Mouse (Mus musculus): ENCODE results near the gene Nutf2-ps1. TPM values are rescaled to one million over a fixed set of nuclear protein-coding genes. Genes with fewer than 3 reads are reported as not detected.

The Nutf2-ps1 gene
- total and polyA plus RNA-seq, 3 experiments: 50.8 to 509 (median 220) TPM

- no peak for TF ChIP-seq RAD21 (IDR thresholded peaks at IDR 0.05; ENCODE audit: low read depth, low read length)
- no peak for TF ChIP-seq MXI1 (IDR thresholded peaks at IDR 0.05; ENCODE audit: low read depth, low read length)
- TF ChIP-seq NELFE (IDR thresholded peaks at IDR 0.05; ENCODE audit: low read depth, low read length): no peak
- TF ChIP-seq UBTF (IDR thresholded peaks at IDR 0.05; ENCODE audit: low read depth, low read length): no peak
- no peak for TF ChIP-seq NRF1 (IDR thresholded peaks at IDR 0.05; ENCODE audit: low read depth, low read length)
- no peak for TF ChIP-seq JUND (conservative IDR thresholded peaks at IDR 0.05; ENCODE audit: low read depth, low read length)
- no peak for TF ChIP-seq POLR2AphosphoS2 (IDR thresholded peaks at IDR 0.05; ENCODE audit: low read depth, low read length)
- no peak for TF ChIP-seq BHLHE40 (IDR thresholded peaks at IDR 0.05; ENCODE audit: low read depth, low read length)
- TF ChIP-seq MEF2A (IDR thresholded peaks at IDR 0.05; ENCODE audit: borderline replicate concordance, low read depth, low read length): no peak
- no peak for TF ChIP-seq RCOR1 (conservative IDR thresholded peaks at IDR 0.05; ENCODE audit: low read depth, low read length)
- no peak for TF ChIP-seq GABPA (IDR thresholded peaks at IDR 0.05; ENCODE audit: insufficient replicate concordance, low read depth, low read length)
- TF ChIP-seq E2F4 (IDR thresholded peaks at IDR 0.05; ENCODE audit: insufficient replicate concordance, low read depth, low read length): no peak
- no peak for TF ChIP-seq USF2 (conservative IDR thresholded peaks at IDR 0.05; ENCODE audit: low read depth, low read length)
- TF ChIP-seq MAFK (IDR thresholded peaks at IDR 0.05; ENCODE audit: insufficient replicate concordance, low read length): no peak
- TF ChIP-seq CTCF (conservative IDR thresholded peaks at IDR 0.05 in 1 of 2, IDR thresholded peaks at IDR 0.05 in 1 of 2; ENCODE audit: low read depth in 2 of 2, low read length in 2 of 2): no peak
- Histone ChIP-seq H3K27ac (ENCODE audit: insufficient read depth, low read depth) (no peak overlapping the region), H3K4me2 (ENCODE audit: insufficient read depth, low read depth, poor library complexity, severe bottlenecking) (no peak overlapping the region), H3K36me3 (replicated peaks in 1 of 2; ENCODE audit: control insufficient read depth in 1 of 2, insufficient read depth in 1 of 2, low read length in 1 of 2) (no peaks in the 10 kb centered on the region), H3K9ac (ENCODE audit: insufficient read depth, low read depth) (no peak overlapping the region), H3K4me1 (ENCODE audit: control insufficient read depth in 1 of 2, insufficient read depth in 2 of 2) (peaks cover 7 to 57% of the 10 kb centered on the region in 2 experiments), H3K9me3 (replicated peaks; ENCODE audit: low read length) (peaks cover 9% of the 10 kb centered on the region), H3K4me3 (replicated peaks in 1 of 3; ENCODE audit: low read depth in 2 of 3, low read length in 2 of 3, poor library complexity in 1 of 3) (no peak overlapping the region), H3K79me2 (replicated peaks; ENCODE audit: control insufficient read depth, extremely low read depth, insufficient read depth, poor library complexity, severe bottlenecking) (no peaks in the 10 kb centered on the region), H3K27me3 (replicated peaks) (no peaks in the 10 kb centered on the region)
- in situ Hi-C loops (cut with MboI; ENCODE audit: low pct_ligation_motif_present, low pct_unique_long_range_greater_than_20kb, low sequenced_read_pairs) (no loop called here), dilution Hi-C loops (cut with MboI; ENCODE audit: extremely low pct_ligation_motif_present, extremely low pct_unique_long_range_greater_than_20kb, low sequenced_read_pairs) (no loop called here)
- no peak for DNase-seq (ENCODE audit: extremely low read depth)
These were observed 23.1 kb downstream of the Nutf2-ps1 start for GRCm38 (mm10) chr19:53565565-53566277.

DNA sequence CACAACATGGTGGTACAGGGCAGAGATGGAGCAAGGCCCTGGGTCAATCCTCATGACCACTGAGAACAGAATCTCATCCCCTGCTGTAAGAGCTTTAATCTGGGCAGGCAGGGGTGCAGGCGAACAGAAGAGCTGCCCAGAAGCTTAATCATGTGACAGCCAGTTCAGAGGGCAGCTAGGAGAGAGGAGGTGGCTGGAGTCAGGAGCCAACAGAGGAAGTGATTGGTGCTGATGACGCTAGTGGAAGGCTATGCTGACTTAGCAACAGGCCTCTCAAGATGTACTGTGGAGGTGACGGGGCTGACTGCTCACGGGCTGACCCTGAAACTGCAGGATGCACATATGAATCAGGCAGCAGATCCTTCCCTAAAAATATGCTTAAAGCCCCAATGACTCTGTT, 24.7 kb downstream of the Nutf2-ps1 start:
- in situ Hi-C loops (cut with MboI; ENCODE audit: low pct_ligation_motif_present, low pct_unique_long_range_greater_than_20kb, low sequenced_read_pairs): no loop called here
- H3K27me3 ChIP-seq (replicated peaks): no peaks in the 10 kb centered on the region
- dilution Hi-C loops (cut with MboI; ENCODE audit: extremely low pct_ligation_motif_present, extremely low pct_unique_long_range_greater_than_20kb, low sequenced_read_pairs): no loop called here
- no peaks in the 10 kb centered on the region for H3K36me3 ChIP-seq (replicated peaks in 1 of 2; ENCODE audit: control insufficient read depth in 1 of 2, insufficient read depth in 1 of 2, low read length in 1 of 2)
- no peaks in the 10 kb centered on the region for H3K79me2 ChIP-seq (replicated peaks; ENCODE audit: control insufficient read depth, extremely low read depth, insufficient read depth, poor library complexity, severe bottlenecking)
- no peak overlapping the region for H3K9ac ChIP-seq (ENCODE audit: insufficient read depth, low read depth)
- no peak overlapping the region for H3K4me2 ChIP-seq (ENCODE audit: insufficient read depth, low read depth, poor library complexity, severe bottlenecking)
- H3K4me1 ChIP-seq (ENCODE audit: control insufficient read depth in 1 of 2, insufficient read depth in 2 of 2): peaks cover 5 to 48% of the 10 kb centered on the region in 2 experiments; a peak in 3 of 4 replicates
- H3K4me3 ChIP-seq (replicated peaks in 1 of 3; ENCODE audit: low read depth in 2 of 3, low read length in 2 of 3, poor library complexity in 1 of 3): no peak overlapping the region
- peaks cover 15% of the 10 kb centered on the region for H3K9me3 ChIP-seq (replicated peaks; ENCODE audit: low read length)
- H3K27ac ChIP-seq (ENCODE audit: insufficient read depth, low read depth): no peak overlapping the region
- no peak for DNase-seq (ENCODE audit: extremely low read depth)
- TF ChIP-seq KAT2A (IDR thresholded peaks at IDR 0.05; ENCODE audit: insufficient replicate concordance, low read length) (no peak), MAZ (IDR thresholded peaks at IDR 0.05; ENCODE audit: low read depth, low read length) (no peak), ZC3H11A (IDR thresholded peaks at IDR 0.05; ENCODE audit: low read depth, low read length) (no peak), SMC3 (IDR thresholded peaks at IDR 0.05; ENCODE audit: low read depth, low read length) (no peak), TBP (conservative IDR thresholded peaks at IDR 0.05; ENCODE audit: low read depth, low read length) (no peak), E2F4 (IDR thresholded peaks at IDR 0.05; ENCODE audit: insufficient replicate concordance, low read depth, low read length) (no peak), TCF12 (IDR thresholded peaks at IDR 0.05; ENCODE audit: low read depth, low read length) (no peak), ELF1 (IDR thresholded peaks at IDR 0.05; ENCODE audit: low read depth, low read length) (no peak), ETS1 (conservative IDR thresholded peaks at IDR 0.05; ENCODE audit: low read depth, low read length) (no peak), BHLHE40 (IDR thresholded peaks at IDR 0.05; ENCODE audit: low read depth, low read length) (no peak), ZMIZ1 (IDR thresholded peaks at IDR 0.05; ENCODE audit: low read depth, low read length) (no peak), MYC (IDR thresholded peaks at IDR 0.05; ENCODE audit: low read depth, low read length) (no peak), MEF2A (IDR thresholded peaks at IDR 0.05; ENCODE audit: borderline replicate concordance, low read depth, low read length) (no peak)
